Mouse (Mus musculus): ENCODE measurements around the gene Myo5c. TPM values are rescaled to one million over a fixed set of nuclear protein-coding genes. Genes with fewer than 3 reads are reported as not detected.
"Not testable (repeated sequence)": the region's sequence is repeated elsewhere in the genome, so short reads cannot be mapped to it uniquely, and the experiment has no call there.

Gene Myo5c
- polyA plus RNA-seq, 1 experiment from 2014 or later, result 0.21 TPM

GRCm38 (mm10) chr9:75246080-75246930, 14.5 kb downstream of the Myo5c start:
- ATAC-seq, result no peak
- 90% methylated on average over 13 of the region's 13 CpGs for WGBS
- H3K4me1 ChIP-seq, result peaks cover 10% of the 10 kb centered on the region
- no peak overlapping the region for H3K9ac ChIP-seq
- no peak overlapping the region for H3K4me2 ChIP-seq
- H3K4me3 ChIP-seq, result no peak overlapping the region
- no peaks in the 10 kb centered on the region for H3K27me3 ChIP-seq
- no peaks in the 10 kb centered on the region for H3K9me3 ChIP-seq (replicated peaks)
- H3K27ac ChIP-seq, result no peak overlapping the region
- no peaks in the 10 kb centered on the region for H3K36me3 ChIP-seq (ENCODE audit: poor library complexity, severe bottlenecking)

- Histone ChIP-seq H3K9ac (no peak overlapping the region), H3K9me3 (replicated peaks) (no peaks in the 10 kb centered on the region), H3K4me2 (no peak overlapping the region), H3K27ac (no peak overlapping the region), H3K4me3 (no peak overlapping the region), H3K36me3 (ENCODE audit: poor library complexity, severe bottlenecking) (no peaks in the 10 kb centered on the region), H3K27me3 (no peaks in the 10 kb centered on the region), H3K4me1 (peaks cover 10% of the 10 kb centered on the region)
- 93% methylated on average over 6 of the region's 6 CpGs for WGBS
- no peak for ATAC-seq
These were observed 16.1 kb downstream of the Myo5c start for GRCm38 (mm10) chr9:75247870-75248269.

GRCm38 (mm10) chr9:75248359-75248758, 16.5 kb downstream of the Myo5c start:
- no peaks in the 10 kb centered on the region for H3K27me3 ChIP-seq
- 81% methylated on average over 1 of the region's 1 CpGs for WGBS
- H3K4me2 ChIP-seq, result no peak overlapping the region
- H3K4me1 ChIP-seq, result peaks cover 10% of the 10 kb centered on the region
- H3K9me3 ChIP-seq (replicated peaks), result no peaks in the 10 kb centered on the region
- no peak overlapping the region for H3K9ac ChIP-seq
- no peaks in the 10 kb centered on the region for H3K36me3 ChIP-seq (ENCODE audit: poor library complexity, severe bottlenecking)
- no peak for ATAC-seq
- no peak overlapping the region for H3K27ac ChIP-seq
- no peak overlapping the region for H3K4me3 ChIP-seq

- ATAC-seq, result no peak
- Histone ChIP-seq H3K27ac (no peak overlapping the region), H3K4me3 (no peak overlapping the region), H3K9ac (peak overlapping the region; percentile 30; the same call in 1 of the 2 replicates), H3K9me3 (replicated peaks) (no peaks in the 10 kb centered on the region), H3K27me3 (no peaks in the 10 kb centered on the region), H3K4me1 (peaks cover 8% of the 10 kb centered on the region), H3K4me2 (no peak overlapping the region), H3K36me3 (ENCODE audit: poor library complexity, severe bottlenecking) (no peaks in the 10 kb centered on the region)
These were observed 17.1 kb downstream of the Myo5c start for GRCm38 (mm10) chr9:75248874-75249273.

GRCm38 (mm10) chr9:75253158-75253557, 21.3 kb downstream of the Myo5c start:
- not testable (repeated sequence) for H3K4me3 ChIP-seq; H3K4me2 ChIP-seq; H3K9me3 ChIP-seq (replicated peaks); H3K9ac ChIP-seq; ATAC-seq; H3K36me3 ChIP-seq (ENCODE audit: poor library complexity, severe bottlenecking); H3K27ac ChIP-seq; H3K27me3 ChIP-seq
- peaks cover 13% of the 10 kb centered on the region; the same call in 1 of the 2 replicates for H3K4me1 ChIP-seq
- 77% methylated on average over 6 of the region's 6 CpGs for WGBS

- H3K27me3 ChIP-seq, result no peaks in the 10 kb centered on the region
- peaks cover 13% of the 10 kb centered on the region; the same call in 1 of the 2 replicates for H3K4me1 ChIP-seq
- 58% methylated on average over 3 of the region's 3 CpGs for WGBS
- ATAC-seq, result no peak
- H3K4me3 ChIP-seq, result no peak overlapping the region
- no peak overlapping the region for H3K9ac ChIP-seq
- no peak overlapping the region for H3K4me2 ChIP-seq
- H3K27ac ChIP-seq, result peak overlapping the region; percentile 80
- H3K9me3 ChIP-seq (replicated peaks), result no peaks in the 10 kb centered on the region
- no peaks in the 10 kb centered on the region for H3K36me3 ChIP-seq (ENCODE audit: poor library complexity, severe bottlenecking)
These were observed 21.9 kb downstream of the Myo5c start for GRCm38 (mm10) chr9:75253766-75254165.

GRCm38 (mm10) chr9:75254196-75254955, 22.6 kb downstream of the Myo5c start:
- H3K4me2 ChIP-seq, result no peak overlapping the region
- H3K27me3 ChIP-seq, result no peaks in the 10 kb centered on the region
- H3K36me3 ChIP-seq (ENCODE audit: poor library complexity, severe bottlenecking), result no peaks in the 10 kb centered on the region
- peaks cover 13% of the 10 kb centered on the region; the same call in 1 of the 2 replicates for H3K4me1 ChIP-seq
- H3K27ac ChIP-seq, result peak overlapping the region; percentile 80
- 62% methylated on average over 13 of the region's 13 CpGs for WGBS
- no peak overlapping the region for H3K4me3 ChIP-seq
- no peaks in the 10 kb centered on the region for H3K9me3 ChIP-seq (replicated peaks)
- no peak overlapping the region; the same call in 1 of the 2 replicates for H3K9ac ChIP-seq
- ATAC-seq, result peak; percentile 94

GRCm38 (mm10) chr9:75255820-75256545, 24.2 kb downstream of the Myo5c start:
- WGBS, result 94% methylated on average over 14 of the region's 14 CpGs
- Histone ChIP-seq H3K4me1 (peaks cover 16% of the 10 kb centered on the region), H3K27me3 (no peaks in the 10 kb centered on the region), H3K4me2 (no peak overlapping the region), H3K9me3 (replicated peaks) (no peaks in the 10 kb centered on the region), H3K4me3 (no peak overlapping the region), H3K36me3 (ENCODE audit: poor library complexity, severe bottlenecking) (no peaks in the 10 kb centered on the region), H3K27ac (no peak overlapping the region), H3K9ac (no peak overlapping the region)
- ATAC-seq, result no peak

GRCm38 (mm10) chr9:75258792-75259191, 27.0 kb downstream of the Myo5c start:
- WGBS, result 72% methylated on average over 4 of the region's 4 CpGs
- Histone ChIP-seq H3K27me3 (no peaks in the 10 kb centered on the region), H3K9ac (no peak overlapping the region), H3K9me3 (replicated peaks) (no peaks in the 10 kb centered on the region), H3K27ac (no peak overlapping the region), H3K4me2 (no peak overlapping the region), H3K4me3 (no peak overlapping the region), H3K36me3 (ENCODE audit: poor library complexity, severe bottlenecking) (no peaks in the 10 kb centered on the region), H3K4me1 (peaks cover 23% of the 10 kb centered on the region)
- ATAC-seq, result no peak

- Histone ChIP-seq H3K27ac (no peak overlapping the region), H3K4me3 (no peak overlapping the region), H3K36me3 (ENCODE audit: poor library complexity, severe bottlenecking) (no peaks in the 10 kb centered on the region), H3K27me3 (no peaks in the 10 kb centered on the region), H3K4me1 (peaks cover 14% of the 10 kb centered on the region), H3K4me2 (no peak overlapping the region), H3K9ac (no peak overlapping the region), H3K9me3 (replicated peaks) (no peaks in the 10 kb centered on the region)
- no peak for ATAC-seq
- WGBS, result 91% methylated on average over 4 of the region's 4 CpGs
These were observed 27.8 kb downstream of the Myo5c start for GRCm38 (mm10) chr9:75259656-75260055.

- no peak overlapping the region for H3K9ac ChIP-seq
- H3K4me1 ChIP-seq, result peaks cover 12% of the 10 kb centered on the region
- WGBS, result 1% methylated on average over 8 of the region's 8 CpGs
- H3K9me3 ChIP-seq (replicated peaks), result no peaks in the 10 kb centered on the region
- no peak overlapping the region for H3K4me3 ChIP-seq
- no peak overlapping the region; the same call in 1 of the 2 replicates for H3K4me2 ChIP-seq
- peak; percentile 73 for ATAC-seq
- no peaks in the 10 kb centered on the region for H3K27me3 ChIP-seq
- no peaks in the 10 kb centered on the region for H3K36me3 ChIP-seq (ENCODE audit: poor library complexity, severe bottlenecking)
- H3K27ac ChIP-seq, result peak overlapping the region; percentile 41; the same call in 1 of the 2 replicates
These were observed 29.6 kb downstream of the Myo5c start for GRCm38 (mm10) chr9:75261332-75261872.
